Mouse (Mus musculus): ENCODE data around the gene Gnpat.

GRCm38 (mm10) chr8:124898251-124898905 lies 35.5 kb downstream of the Gnpat start:
- no peak for TF ChIP-seq CTCF (IDR thresholded peaks at IDR 0.05; ENCODE audit: borderline replicate concordance, insufficient read depth, low read depth, low read length)
- TF ChIP-seq POLR2A (IDR thresholded peaks at IDR 0.05; ENCODE audit: borderline replicate concordance, insufficient read depth, low read length) = no peak
